Mouse (Mus musculus) urinary bladder, postnatal 36 days (tissue): ENCODE measurements around the gene Trim72.
"Not testable (repeated sequence)": the region's sequence is repeated elsewhere in the genome, so short reads cannot be mapped to it uniquely, and the experiment has no call there.

Experiments
- DNase-seq, 2 experiments: peaks; one replicate each; pipeline ENCODE4 v3.0.0; 2022; ENCODE audit warnings: low spot score in 2 of 2, mixed read lengths in 1 of 2

Trim72 gene

DNA sequence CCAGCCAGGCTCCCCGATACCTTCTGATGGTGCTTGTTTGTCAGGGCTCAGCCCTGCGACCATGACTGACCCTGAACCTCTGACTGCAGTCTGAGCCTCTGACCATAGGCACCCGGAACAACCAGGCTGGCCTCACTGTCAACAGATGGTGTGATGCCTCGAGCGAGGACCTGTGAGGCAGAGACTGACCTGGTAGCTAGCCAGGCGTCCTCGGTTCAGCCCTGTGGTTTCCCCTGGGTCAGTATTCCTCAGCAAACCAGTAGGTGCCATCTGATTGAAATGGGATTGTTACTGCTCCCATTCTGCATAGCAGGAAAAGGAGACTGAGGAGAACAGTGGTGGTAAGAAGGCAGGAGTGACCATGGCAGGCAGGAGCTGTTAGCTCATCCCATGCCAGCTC, 2.4 kb downstream of the Trim72 start:
- DNase-seq = no peak

DNA sequence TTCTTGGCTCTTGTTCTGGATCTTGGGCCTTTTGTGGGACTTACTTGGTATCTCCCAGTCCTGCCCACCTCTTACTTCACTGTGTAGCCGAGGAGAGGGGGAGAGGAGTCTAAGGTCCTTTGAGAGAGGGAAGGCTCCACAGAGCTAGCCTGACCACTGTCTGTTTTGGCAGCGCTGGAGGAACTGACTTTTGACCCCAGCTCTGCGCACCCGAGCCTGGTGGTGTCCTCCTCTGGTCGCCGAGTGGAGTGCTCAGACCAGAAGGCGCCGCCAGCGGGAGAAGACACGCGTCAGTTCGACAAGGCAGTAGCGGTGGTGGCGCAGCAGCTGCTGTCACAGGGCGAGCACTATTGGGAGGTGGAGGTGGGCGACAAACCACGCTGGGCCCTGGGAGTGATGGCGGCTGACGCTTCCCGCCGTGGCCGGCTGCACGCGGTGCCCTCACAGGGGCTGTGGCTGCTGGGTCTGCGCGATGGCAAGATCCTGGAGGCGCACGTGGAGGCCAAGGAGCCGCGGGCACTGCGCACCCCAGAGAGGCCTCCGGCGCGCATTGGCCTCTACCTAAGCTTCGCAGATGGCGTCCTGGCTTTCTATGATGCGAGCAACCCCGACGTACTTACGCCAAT, 6.1 kb downstream of the Trim72 start:
- no peak for DNase-seq

DNA sequence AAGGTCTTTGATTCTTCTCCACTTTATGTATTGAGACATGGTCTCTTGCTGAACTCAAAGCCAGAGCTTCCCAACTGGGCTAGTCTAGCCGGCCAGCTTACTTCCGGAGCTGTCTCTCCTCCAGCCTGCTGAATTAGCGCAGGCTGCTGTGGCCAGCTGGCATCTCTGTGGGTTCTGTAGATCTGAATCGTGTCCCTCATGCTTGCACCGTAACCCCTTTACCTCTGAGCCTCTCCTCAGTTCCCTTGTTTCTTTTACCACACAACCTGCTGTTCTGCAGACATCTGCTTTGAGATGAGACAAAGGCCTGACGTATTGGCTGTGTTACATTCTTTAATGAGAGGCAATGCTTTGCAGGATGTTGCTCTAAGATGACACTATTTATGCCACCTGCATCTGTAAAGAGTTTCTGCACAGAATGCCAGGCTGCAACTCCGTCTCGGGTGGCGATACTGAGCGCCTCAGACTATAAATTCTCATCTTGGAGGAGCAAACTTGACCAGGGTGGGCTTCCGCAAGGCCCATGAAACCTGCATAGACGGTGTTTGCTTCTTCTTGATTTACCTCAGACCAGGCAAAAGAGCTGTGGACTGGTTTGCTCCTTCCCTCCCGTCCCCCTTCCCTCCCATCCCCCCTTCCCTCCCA, 8.5 kb downstream of the Trim72 start:
- no peak for DNase-seq

DNA sequence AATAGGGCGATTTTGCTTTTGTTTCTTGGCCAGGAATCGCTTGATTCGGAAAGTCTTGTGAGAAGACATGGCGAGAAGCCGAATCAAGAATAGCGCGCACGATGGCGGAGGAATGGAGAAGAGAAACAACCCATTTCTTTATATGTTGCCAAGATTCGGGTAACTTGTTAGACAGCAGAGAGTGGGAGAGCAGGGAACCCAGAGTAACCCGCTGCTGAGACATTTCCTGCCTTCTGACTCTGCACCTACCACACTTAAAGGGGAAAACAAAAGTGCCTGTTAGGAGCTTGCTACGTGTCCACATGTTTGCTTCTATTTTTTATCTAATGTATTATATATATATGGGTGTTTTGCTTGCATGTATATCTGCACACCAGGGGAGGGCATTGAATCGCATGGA, 9.4 kb downstream of the Trim72 start:
- DNase-seq = no peak

DNA sequence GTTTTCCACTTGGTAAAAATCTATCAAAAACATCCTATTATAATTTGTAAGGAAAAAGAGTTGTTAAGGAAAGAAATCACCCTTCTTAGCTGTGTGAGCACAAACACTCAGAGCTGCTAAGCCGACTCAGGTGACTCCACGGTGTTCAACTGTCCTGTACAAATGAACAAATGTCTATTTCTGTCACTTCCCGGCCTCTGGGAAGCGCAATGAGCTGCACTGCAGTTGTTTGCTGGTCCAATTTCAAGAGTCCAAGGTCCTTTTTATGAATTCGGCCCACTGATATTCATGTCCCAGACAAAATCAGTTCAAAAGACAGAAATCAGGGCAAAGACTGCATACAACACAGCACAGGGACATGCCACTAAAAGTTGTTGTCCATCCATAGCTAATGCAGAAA, 12.4 kb downstream of the Trim72 start:
- not testable (repeated sequence) for DNase-seq

DNA sequence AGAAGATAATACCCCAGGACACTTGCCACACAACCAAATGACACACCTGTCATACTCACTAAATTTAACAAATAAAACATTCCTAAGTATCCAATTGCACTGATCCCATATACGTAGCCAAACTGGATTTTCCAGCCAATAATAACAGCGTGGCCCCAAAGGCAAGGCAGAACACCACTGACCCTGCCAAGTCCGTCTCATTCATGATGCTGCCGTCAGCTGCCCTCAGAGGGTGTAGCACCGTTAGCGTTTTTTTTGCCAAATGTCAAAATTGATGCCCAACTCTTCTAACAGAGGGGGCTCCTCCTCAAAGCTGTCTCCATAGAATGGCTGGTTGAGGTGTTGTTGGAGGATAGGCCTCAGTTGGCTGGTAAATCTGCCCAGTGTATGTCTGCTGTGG, 12.9 kb downstream of the Trim72 start:
- no peak for DNase-seq

DNA sequence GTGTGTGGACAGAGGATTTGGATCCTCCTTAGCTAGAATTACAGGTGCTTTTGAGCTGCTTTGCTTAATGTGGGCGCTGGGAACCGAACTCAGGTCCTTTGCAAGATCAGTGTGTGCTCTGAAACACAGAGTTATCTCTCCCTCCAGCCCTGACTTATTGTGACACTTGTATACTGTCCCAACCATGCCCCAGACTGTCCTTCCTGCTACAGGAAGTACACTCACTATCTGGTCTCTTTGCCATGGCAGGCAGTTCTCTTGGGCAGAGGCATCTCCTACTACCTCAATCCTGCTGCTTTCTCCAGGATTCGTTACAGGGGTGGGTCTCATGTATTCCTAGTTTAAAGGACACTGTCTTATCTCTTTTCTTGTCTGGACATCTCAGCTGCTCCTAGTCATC, 14.5 kb downstream of the Trim72 start:
- DNase-seq = no peak

DNA sequence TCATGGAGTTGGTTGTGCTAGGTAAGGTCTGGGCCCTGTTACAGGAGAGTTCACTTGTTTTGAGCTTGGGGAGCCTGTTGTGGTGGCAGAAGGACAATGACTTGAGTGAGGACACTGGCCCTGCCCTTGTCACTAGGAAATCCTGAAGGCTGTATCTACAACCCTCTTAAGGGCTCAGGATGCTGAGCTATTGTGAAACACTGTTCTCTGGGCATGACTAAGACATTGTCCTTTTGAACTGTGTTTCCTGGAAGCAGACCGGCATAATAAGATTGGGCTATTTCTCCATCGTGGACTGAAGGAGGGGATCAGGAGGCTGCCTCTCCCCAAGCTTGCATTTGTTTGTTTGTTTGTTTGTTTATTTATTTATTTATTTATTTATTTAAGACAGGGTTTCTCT, 15.4 kb downstream of the Trim72 start:
- DNase-seq = no peak

DNA sequence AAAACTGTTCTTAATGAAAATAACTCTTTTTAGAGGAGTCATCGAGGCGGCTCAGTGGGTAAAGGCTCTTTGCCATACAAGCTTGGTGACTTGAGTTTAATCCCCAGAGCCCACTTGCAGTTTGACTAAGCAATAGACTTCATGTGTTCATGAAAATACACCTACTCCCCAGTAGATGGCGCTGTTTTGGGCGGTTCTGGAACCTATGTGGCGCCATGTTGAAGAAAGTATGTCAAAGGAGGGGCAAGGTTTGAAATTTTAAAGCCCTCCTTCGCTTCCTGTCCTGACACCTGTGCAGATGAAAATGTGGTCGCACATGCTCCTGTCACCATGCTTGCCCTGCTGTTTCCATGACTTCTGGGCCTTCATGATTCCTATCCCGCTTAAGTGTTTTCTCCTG, 19.2 kb downstream of the Trim72 start:
- no peak for DNase-seq

DNA sequence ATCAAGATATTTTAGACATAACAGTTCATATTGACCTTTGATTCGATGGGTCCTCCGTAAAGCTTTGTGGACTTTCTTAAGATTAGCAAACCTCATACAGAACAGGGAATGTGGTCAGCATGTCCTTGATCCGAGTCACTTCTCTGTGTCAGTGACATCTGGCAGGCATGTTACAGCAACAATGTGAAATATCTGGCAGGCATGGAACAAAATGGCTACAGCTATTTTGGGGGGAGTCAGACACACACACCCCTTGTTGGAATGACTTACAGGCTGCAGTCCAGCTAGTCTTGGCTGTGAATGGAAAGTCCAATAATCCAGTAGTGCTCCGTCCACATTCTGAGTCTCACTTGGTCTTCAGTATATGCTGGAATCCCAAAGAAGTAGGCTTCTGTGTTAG, 19.8 kb downstream of the Trim72 start:
- no peak for DNase-seq

DNA sequence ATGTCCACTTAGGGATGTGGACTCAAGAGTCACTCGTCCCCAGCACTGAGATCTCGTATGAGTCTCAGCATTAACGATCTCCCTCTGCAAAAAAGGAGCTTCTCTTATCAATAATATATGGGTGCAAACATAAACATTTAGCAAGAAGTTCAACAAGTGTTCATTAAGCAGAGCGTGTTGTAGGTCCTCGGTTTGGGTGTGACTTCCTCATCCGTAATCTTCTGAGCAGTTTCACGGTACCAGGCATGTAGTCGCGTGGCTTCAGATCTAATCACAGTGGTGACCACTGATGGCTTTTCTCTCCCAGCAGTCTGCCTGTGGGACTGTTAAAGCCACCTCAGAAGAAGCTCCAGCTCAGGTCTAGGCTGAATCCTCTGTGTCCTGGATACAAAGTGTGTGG, 20.6 kb downstream of the Trim72 start:
- DNase-seq = no peak

DNA sequence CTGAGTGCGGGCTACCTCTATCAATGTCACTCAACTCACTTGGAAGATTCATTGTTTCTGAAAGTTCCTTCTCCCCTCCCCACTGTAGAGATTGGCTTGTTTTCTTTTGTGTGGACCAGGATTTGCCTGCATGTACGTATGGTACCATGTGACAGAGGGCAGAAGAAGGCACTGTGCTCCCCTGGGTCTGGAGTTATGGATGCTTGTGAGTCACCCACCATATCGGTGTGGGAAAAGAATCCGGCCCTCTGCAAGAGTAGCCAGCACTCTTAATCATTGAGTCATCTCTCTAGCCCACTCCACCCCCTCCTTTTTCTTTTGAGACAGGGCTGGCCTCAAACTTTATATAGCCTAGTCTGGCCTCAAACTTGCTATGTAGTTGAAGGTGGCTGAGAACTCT, 21.2 kb downstream of the Trim72 start:
- no peak for DNase-seq

DNA sequence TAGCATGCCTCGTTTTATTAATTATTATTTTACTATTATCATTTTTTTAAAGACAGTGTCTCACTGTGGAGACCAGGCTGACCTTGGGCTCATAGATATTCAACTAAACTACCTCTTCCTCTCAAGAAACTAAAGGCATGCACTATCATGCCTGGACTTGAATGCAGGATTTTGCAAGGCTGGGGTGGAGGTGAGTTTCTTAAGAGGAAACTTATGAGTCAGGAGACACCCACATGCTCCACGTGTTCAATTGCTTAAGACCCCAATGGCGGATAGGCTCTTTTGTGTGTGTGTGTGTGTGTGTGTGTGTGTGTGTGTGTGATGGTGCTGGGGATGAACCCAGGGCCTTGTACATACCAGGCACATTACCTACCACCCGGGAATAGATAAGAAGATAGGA, 21.6 kb downstream of the Trim72 start:
- no peak for DNase-seq

DNA sequence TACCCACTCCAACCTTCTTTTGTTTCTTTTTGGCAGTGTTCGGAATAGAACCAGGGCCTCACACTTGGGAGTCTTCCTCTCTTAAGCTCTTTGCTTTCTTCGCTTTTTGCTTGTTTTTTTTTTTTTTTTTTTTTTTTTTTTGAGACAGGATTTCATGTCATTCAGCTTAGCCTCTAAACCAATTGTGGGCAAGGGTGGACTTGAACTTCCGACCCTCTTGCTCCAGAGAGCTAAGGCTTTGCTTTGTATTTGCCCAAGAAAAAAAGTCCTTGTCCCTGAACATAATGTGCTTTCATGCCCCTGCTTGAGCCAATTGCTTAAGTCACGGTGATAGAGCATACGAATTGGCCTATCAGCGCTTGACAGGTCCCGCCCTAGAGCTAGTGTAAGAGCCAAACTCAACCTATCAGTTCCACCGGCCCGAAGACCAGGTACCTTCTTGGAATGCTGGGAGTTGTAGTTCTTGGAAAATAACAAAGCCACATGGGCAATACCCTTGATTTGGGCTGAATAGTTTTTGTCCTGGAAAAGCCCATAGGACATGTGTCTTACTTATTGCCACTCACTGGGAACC, 27.7 kb downstream of the Trim72 start:
- no peak for DNase-seq

DNA sequence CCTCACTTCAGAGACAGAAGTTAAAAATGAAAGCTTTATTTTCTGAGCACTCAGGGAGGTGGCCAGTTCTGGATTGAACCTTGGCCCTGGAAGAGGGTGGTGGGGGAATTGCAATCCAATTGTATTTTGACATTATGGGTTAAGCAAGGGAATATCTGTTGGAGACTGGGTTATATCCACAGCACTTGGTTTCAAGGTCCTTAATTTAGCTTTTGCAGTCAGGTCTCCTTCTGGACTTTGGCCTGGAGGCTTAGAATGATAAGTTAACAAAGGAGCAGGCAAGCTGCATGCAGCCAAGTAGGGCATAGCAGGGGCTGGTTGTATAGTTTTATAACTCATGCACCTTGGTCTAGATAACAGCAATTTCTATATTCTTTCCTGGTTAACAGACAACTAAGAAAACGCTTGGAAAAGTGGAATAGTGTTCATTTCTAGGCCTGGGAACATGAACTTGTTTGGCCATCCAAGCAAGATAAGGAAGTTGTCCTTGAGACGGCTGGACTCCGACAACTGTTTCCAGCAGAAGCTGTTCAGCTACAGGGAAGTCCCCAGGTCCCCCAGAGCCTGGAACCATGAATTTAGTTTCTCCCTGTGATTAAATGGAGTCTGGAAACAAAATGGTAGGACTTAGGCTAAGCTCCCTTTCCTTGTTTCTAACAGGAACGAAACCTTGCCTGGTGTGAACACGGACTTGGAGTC, 28.7 kb downstream of the Trim72 start:
- DNase-seq = no peak

DNA sequence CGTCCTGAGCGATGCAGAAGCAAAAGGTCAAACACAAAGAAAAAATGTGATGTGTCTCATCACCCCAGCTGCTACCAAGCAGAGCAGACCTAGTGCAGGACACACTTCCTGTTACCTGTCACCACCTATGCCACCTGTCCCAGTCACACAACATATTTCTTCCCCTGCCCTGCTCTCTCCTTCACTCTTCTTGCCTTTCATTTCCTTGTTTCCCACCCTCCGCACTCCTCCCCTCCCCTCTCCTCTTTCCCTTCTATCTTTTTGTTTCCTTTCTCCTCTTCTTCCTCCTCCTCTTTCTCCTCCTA, 29.2 kb downstream of the Trim72 start:
- no peak for DNase-seq

DNA sequence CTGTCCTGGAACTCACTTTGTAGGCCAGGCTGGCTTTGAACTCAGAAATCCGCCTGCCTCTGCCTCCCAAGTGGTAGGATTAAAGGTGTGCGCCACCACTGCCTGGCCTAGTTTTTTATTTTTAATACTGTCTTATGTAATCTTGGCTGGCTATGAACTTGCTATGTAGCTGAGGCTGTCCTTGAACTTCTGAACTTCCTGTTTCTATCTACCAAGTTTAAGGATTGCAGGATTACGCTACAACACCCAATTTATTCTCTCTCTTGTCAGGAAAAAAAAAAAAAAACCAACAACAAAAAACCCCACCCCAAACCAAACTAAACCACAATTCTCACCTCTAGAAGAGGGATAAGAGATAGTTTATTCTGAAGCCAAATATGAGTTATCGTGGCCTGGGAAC, 29.9 kb downstream of the Trim72 start:
- no peak for DNase-seq

DNA sequence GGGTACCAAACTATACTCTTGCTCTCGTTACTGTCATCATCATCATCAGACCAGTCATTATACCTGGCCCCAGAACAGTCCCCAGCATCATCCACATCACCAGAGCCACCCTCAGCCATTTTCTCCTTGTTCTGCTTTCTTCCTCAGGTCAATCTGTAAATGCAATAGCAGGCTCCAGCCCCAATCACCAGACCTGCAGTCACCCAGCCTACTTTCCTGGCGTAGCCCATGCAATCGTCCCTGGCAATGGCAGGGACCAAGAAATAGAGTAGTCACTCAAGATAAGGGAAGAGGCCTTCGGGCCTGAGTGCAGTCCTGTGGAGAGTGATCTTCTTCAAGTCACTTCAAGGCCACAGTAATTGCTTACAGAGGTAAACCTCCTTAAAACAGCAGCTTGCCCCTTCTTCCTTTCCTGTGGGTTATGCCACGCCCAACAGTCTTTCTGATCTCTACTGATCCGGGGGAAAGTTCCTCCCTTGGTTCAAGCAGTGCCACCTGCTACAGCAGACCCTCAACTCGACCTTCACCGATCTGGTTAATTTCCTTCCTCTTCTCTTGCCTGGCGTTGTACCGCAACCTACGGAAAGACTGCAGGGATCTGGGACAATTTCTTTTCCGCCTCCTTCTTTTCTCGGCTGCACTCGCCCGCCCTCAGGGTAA, 38.5 kb downstream of the Trim72 start:
- not testable (repeated sequence) for DNase-seq

DNA sequence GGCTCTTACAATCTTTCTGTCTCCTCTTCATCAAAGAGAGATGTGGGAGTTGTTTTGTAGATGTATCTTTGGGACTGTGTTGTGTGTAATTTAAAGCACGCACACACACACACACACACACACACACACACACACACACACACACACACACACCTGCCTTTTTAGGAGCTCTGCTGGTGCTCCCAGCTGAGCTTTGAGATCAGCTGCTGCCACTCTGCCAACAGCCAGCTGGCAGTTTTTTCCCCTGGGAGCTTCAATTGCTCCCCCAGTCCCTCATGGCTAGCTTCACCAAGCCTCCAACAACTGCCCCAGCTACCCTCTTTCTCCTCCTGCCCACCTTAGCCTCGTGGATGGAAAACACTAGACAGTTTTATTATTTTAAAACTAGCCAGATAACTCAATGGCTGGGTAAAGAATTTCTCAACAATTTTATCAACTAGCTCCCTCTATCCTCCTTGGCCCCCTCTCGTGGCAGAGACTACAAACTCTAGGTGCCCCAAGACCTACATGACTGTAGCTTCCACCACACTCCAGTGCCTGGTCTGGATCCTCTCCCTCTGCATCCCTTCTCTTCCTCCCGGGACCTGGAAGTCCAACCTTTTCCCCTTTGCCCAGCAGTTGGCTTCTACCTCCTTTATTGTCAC, 40.5 kb downstream of the Trim72 start:
- no peak for DNase-seq

DNA sequence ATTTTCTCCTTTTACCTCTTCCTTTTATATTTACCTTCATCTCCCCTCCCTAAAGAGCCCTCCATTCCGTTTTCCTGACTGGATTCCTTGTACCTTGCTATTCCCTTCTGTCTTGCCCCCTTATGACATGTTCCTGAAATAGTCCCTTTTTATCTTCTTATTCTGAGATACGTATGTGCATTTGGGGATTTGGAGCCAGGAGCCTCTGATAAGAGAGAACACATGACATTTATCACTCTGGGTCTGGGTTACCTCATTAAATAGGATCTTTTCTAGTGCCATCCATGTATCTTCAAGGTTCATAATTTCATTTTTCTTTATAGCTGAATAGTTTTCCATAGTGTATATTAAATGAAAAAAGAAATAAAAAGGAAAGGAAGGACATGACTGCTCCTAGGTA, 41.9 kb downstream of the Trim72 start:
- DNase-seq = no peak

DNA sequence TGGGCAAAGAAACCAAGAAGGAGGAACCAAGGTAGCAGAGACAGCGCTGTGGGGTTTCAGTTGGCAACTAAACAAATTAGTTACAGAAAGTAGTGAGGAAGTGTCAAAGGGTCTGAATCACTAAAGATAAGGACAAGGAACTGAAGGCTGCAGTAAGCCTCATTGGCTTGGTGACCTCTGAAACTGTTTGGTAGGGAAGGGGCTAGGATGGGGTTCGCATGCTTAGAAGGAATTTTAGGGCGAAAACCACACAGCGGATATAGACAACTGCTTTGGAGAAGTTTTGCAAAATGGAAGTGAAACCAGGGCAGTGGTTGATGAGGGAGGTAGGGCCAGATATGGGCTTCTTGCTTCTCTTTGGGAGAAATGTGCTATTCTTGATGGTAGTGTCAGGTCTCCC, 45.1 kb downstream of the Trim72 start:
- DNase-seq = no peak

DNA sequence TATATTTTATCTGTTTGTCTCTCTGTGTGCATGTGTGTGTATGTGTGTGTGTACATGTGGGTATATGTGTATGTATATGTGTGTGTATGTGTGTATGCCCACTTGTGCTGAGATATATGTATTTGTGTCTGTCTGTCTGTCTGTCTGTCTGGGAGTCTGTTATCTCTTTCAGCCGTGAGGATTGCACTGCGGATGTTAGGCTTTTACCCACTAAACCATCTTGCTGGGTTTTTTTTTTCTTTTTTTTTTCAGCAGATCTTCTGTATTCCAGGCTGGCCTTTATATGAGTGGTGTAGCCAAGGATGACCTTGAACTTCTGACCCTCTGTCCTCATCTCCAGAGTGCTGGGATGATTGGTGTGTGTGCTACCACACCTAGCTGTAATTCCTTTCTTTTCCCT, 45.5 kb downstream of the Trim72 start:
- no peak for DNase-seq
